Mouse (Mus musculus) lung, postnatal 4 days (tissue): ENCODE data around the gene Cd37.
A peak's percentile ranks its signal among the peaks of the same experiment; 100 is the strongest.

Experiments used
- DNase-seq, 2 experiments: peaks; one replicate each; pipeline ENCODE4 v3.0.0; 2021

The Cd37 gene

GRCm38 (mm10) chr7:45234333-45234841, 4.5 kb downstream of the Cd37 start:
- DNase-seq, result peak in 1 of 2 experiments; percentile 35

DNA sequence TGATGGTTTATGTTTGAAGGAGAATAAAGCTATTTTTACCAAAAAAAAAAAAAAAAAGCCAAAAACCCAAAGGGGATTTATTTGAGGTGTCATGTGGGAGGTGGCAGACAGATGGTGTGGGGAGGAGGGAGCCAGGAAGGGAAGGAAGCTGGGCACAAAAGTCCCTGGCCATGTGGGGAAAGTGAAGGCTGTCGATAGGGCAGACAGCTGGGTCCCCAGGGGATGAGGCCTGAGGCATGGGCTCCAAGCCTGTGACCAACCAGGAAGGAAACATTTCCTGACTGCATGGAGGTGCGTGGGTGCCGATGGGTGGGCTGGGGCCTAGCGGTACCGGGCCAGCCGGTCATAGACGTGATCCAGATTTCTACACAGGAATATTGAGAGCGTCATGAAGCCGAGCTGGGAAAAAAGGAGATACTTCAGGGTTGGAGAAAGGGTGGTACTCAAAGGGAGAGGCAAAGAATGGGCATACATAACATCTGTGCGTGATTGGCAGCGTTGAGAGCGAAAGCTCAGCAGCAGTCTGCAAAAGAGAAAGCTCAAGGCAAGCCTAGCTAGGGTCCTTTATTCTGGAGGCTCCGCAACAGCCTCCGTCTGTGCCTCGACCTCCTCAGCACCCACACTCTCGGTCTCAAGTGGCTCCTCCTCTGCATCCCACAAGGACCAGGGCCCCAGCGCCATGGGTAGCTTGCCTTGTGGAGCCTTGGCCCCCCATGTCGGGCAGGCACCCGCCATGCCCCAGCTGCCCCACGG, 5.2 kb downstream of the Cd37 start:
- no peak for DNase-seq

DNA sequence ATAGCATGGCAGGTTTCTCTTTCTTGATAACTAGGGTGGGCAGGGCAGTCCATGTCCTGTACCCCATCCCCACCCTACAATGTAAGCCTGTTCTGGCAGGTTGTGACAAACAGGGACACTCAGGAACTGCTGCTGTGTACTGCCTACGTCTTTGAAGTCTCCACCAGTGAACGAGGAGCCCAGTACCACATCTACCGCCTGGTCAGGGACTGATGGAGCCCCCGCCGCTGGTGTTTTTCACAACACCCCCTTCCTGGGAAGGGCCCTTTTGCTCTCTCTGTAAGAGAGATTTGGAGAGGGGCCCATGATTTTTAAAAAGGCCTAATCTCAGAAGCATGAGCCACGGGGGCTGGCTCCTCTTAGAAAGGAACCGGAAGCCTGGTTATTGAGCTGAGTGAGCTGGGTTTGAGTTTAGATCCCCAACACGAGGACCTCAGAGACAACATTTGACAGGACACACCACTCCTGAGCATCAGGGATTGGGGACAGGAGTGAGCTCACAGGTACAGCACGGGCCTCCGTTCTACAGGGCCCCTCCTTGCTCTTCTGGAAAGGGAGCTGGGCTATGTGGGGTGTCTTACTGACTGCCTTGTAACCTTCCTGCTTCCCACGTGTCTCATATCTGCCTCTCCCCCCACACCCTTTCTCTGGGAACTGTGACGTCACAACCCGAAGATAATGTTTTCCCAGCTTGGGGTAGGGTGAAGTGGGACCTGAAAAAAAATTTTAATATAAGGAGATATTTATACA, 6.0 kb downstream of the Cd37 start:
- no peak for DNase-seq

DNA sequence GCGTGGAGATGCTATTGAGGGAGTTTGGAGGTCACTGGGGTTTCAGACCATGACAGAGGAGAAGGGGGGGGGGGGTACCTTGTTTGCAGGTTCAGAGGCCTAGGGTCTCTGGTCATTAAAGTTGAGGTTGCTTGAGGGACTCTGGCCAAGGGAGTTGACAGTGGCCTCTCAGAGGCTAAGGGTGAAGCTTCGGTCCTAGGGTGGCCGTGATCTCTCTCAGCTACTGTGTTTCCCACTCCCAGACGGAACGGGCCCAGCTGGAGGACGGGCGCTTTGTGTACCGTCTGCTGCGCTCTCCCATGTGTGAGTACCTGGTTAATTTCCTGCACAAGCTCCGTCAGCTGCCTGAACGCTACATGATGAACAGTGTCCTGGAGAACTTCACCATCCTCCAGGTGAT, 7.0 kb downstream of the Cd37 start:
- DNase-seq, result no peak

GRCm38 (mm10) chr7:45231192-45231591, 7.7 kb downstream of the Cd37 start:
- DNase-seq, result no peak

- DNase-seq, result no peak
These were observed 9.3 kb downstream of the Cd37 start for GRCm38 (mm10) chr7:45229459-45230203.

DNA sequence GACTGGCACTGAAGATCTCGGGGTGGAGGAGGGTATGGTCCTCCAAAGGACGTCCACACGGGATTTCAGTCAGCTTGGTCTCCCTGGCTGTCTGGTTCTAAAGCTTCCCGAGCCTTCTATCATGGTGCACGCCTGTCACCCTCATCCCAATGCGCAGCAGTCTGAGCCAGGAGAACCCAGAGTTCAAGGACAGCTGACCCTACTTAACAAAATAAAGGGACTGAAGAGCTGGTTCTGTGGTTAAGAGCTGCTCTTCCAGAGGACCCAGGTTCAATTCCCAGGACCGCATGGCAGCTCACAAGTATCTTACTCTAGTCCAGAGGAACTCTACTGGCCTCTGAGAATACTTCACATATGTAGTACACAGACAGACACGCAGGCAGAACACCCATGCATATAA, 9.9 kb downstream of the Cd37 start:
- DNase-seq, result no peak

- no peak for DNase-seq
These were observed 10.4 kb downstream of the Cd37 start for GRCm38 (mm10) chr7:45228548-45228947.

GRCm38 (mm10) chr7:45226421-45226820, 12.5 kb downstream of the Cd37 start:
- no peak for DNase-seq

DNA sequence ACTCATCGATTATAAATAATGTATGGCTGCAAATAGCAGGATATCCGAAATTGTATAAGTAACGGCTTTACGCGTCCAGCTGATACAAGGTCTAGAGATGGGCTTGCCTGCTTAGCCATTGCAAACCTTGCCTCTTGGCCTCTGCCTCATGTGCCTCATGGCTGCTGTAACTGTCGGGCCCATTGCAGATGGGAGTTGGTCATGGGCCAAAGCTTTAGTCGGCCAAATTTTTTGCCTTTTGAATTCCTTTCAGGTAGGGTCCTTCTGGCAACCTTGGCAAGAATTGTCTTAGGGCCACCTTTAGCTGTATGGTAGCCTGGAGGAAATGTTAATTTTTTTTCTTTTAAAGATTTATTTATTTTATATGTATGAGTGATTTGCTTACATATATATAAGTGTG, 14.1 kb downstream of the Cd37 start:
- no peak for DNase-seq

DNA sequence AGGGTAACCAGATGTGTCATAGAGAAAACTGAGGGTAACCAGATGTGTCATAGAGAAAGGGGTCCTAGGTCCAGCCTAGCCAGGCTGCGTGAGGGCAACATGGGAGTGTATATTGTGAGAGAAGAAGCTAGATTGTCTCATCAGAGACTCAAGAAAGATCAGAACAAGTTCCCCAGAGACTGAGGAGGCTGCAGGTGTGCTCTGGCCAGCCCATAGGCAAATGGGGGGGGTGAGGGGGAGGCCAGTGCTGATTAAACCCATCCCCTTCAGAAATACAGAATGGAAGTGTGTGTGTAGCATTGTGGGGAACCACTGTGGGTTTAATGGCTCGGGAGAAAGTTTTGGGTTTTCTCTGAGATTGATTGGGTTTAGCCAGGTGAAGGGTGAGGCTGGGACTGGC, 17.2 kb downstream of the Cd37 start:
- DNase-seq, result no peak

- DNase-seq, result peak; percentile 86 to 90
These were observed 22.3 kb downstream of the Cd37 start for GRCm38 (mm10) chr7:45216442-45217183.

DNA sequence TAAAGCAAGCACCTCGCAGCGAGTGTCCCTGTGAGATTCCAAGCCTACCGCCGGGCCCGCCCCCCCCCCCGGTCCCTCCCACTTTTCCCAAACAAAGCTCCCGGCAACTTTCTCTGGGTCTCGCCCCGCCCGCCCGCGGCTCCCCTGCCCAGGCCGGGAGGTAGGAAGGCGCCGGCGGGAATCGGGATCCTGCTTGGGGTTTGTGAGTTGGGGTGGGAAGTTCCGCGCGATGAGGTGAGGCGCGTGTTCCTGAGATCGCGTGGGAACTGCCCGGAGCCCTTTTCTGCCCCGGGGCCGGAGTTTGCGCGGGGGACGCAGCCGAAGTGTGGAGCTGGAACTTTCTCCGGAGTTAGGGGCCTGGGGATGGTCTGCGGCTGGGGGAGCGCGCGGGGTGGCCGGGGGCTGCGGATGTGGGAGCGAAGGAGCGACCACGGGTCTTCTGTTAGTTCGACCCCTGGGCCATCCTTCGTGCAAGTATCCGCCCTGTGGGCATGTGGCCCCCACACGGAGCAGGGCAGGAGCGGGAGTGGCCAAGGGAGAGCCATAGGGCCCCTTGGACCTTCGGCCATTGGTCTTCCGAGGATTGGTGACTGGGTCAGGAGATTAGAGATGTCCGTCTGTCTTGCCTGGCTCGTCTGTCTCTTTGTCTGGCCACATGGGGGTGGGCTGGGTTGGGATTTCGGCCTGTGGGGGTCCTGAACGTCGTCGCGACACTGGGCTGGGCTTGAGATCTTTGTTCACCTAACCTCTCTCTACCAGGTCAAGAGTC, 23.1 kb downstream of the Cd37 start, which contains the start of gene Tead2:
Gene Tead2 (plus strand): TSS at position 81 of the 769 bp plus-strand sequence.
- DNase-seq, result peak; percentile 73 to 80

GRCm38 (mm10) chr7:45213708-45214107, 25.2 kb downstream of the Cd37 start:
- no peak for DNase-seq

DNA sequence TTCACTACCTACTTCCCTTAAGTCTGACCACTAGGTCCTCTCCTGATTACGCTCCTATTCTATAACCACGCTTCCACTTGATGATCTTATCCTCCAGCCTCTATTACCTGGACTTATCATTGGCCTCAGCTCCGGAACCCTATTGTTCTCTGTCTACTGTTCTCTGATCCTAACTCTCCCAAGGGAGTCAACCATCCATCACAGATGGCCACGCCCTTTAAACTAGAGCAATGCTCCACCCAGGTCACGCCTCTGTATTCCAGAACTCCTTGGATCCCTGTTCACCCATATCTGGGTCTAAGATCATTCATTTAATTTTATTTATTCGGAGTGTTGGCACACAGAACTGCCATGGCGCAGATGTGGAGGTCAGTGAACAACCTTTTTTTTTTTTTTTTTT, 26.6 kb downstream of the Cd37 start:
- no peak for DNase-seq

DNA sequence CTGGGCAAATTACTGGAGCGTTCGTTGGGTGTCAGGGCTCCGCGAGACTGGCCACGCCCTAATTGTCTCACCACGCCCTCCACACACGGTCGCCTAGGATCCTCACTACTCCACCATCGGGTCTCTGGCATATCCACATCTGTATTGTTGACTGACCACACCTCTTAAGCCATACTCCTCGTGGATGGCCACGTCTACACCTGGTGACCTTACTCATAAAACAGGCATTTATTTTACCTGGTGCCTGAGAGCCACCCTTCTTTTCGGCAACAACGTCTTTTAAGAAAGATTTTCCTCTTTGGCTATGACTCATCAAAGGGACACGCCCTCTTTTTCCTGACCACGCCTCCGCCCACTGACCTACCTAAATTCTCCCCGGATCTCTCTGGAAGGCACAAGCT, 27.1 kb downstream of the Cd37 start, which contains the start of gene Dkkl1:
Gene Dkkl1 (minus strand): TSS at position 297 of the 401 bp plus-strand sequence.
- DNase-seq, result no peak

- no peak for DNase-seq
These were observed 27.8 kb downstream of the Cd37 start for GRCm38 (mm10) chr7:45211070-45211469.

DNA sequence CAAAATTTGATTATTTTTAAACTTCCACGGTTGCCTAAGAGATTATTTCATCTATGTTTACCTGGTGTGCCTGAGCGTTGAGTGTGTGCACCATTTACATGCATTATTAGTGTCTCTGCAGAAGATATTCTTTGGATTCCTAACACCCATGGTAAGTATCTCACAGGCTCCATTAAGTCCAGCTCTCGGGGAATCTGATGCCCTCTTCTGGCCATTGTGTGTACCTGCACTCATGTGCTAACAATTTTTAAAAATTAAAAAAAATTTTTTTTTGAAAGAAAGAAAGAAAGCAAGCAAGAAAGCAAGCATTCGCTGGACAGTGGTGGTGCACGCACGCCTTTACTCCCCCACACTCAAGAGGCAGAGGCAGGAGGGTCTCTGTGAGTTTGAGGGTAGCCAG, 30.7 kb downstream of the Cd37 start:
- no peak for DNase-seq

DNA sequence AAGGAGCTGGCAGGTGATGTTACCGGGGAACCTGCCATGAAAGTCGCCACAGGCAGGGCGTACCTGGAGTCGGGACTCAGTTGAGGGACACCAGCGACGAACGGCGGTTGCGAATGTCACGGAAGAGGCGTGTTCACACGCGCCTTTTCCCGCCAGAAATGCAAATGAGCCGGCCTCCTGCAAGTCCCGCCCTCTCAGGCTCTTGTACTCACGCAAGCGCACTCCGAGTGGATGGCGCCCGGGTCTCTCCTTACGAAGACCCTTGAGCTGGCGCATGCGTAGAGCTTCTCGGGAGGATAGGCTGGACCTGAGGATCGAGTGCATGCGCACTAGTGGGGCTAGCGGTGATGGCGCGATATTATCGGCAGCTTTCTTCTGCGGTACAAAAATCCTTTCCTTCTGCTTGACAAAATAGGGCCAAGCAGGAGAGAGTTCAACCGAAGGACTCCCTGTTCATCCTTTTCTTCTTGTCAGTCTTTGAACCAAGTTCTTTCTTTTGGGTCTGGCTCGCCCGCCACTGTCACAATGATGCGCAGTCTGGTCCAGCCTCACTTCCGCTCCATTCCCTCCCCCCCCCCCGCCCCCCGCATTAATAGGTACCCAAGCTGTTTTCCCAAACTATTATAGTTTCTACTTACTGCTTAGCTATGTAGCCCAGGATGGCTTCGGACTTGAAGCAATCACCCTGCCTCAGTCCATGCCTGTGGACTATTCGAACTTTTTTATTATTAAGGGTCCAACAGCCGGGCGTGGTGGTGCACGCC, 34.4 kb downstream of the Cd37 start, which contains the start of gene Ccdc155:
Gene Ccdc155 (minus strand): TSS at position 513 of the 764 bp plus-strand sequence.
- DNase-seq, result peak; percentile 94 to 95

DNA sequence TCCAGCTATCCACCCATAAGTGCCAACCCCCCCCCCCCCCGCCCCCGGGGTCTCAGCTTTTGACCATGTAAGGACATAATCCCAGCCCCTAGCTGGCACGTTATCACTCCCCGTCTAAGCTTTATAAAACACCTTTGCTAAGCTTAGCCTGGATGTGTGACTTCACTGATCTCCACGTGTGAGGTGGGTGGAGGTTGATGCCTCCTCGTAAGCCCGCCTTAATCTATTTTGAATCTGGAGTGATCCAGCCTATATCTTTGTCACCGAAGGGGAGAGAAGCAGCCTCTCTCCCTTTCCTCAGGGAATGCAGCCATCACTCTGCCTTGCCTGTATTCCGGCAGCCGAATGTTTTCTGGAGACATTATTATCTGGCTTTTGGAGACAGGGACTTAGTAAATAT, 36.3 kb downstream of the Cd37 start:
- DNase-seq, result no peak

DNA sequence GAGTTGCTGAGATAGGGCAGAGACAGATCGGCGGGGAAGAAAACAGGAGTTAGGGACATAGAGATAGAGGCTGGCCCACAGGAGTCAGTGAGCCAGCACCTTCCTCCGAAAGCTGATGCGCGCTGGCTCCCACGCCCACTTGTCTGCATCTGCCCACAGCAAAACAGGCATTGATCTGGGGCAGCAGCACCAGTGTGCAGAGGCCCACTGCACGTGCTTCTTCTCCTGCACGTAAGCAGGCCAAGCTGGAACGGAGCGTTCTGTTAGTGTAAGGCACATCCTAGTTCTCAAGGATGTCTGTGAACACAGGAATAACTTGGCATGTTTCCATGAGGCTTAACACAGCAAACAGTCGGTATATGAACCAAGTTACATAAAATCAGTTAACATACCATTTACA, 40.0 kb downstream of the Cd37 start:
- DNase-seq, result no peak
